In the genomic region with DNA sequence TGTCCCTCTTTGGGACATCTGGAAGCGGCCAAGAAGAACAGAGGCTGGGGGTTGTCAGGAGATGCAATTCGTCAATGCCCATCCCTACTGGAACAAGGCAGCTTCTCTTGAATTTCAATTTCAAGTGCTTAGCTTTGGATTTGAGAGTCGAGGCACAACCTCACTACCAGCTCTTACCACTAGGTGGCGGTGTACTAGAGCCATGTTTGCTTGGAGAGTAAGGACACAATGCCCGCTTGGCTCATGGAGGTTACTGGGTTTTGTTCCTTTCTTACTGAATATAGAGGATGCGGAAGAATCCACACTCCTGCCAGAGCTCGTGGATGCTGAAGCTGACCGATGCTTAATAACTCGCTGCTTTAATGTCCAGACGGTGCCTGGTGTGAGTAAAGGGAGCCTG, we compare ENCODE assay signal across 8 mouse cellular contexts. TPM values are rescaled to one million over a fixed set of nuclear protein-coding genes. Genes with fewer than 3 reads are reported as not detected.
DNase-seq lines count a peak whose midpoint lies in the region.

No protein-coding gene starts in this region.

- H3K9me3 ChIP-seq in heart, embryonic 10.5 days = no peaks in the 10 kb centered on the region

- H3K4me1 ChIP-seq in heart, embryonic 10.5 days = 0 out of 2 replicates have a peak, but pooled peaks cover 3% of the 10 kb centered on the region

- H3K27me3 ChIP-seq in heart, embryonic 10.5 days (ENCODE audit: insufficient read depth, poor library complexity, severe bottlenecking) = no peaks in the 10 kb centered on the region

- H3K27ac ChIP-seq in heart, embryonic 10.5 days = no peak overlapping the region

- no peak overlapping the region for H3K4me3 ChIP-seq in heart, embryonic 10.5 days

- 75% methylated on average over 10 of the region's 10 CpGs for WGBS in heart, embryonic 10.5 days

- DNase-seq in heart, adult 11 months = peak; percentile 71
- no peak for DNase-seq in heart, embryonic 10.5 days (ENCODE audit: low spot score)
- DNase-seq in MEL-GATA-1-ER (ENCODE audit: extremely low read depth, low read depth) = peak; percentile 44
- peak; percentile 54 to 67 for DNase-seq in cerebellum, adult 18-20 months
- peak; percentile 64 to 76 for DNase-seq in frontal cortex, postnatal 36 days (ENCODE audit: low spot score in 2 of 2)
- DNase-seq in layer of hippocampus, adult 9-10 months (ENCODE audit: low spot score) = peak; percentile 58
- DNase-seq in lung, postnatal 36 days = peak; percentile 79
- DNase-seq in spleen, postnatal 10 days (ENCODE audit: low spot score in 2 of 2) = peak; percentile 32 to 66

- H3K36me3 ChIP-seq in heart, embryonic 10.5 days = no peaks in the 10 kb centered on the region

RNA-seq across cellular contexts. Expression of gene Sycp2l, which starts 32.2 kb away (rescaled TPM):
- not detected in 2 replicates for polyA plus RNA-seq in heart, embryonic 10.5 days (2016; fragmentation: Nextera tagmentation; extraction: Ambion mirVana)

RNA-seq across cellular contexts. Expression of gene Gcm2, which starts 35.4 kb away (rescaled TPM):
- 0.06 and 0.09 TPM in 2 replicates for polyA plus RNA-seq in heart, embryonic 10.5 days (2016; fragmentation: Nextera tagmentation; extraction: Ambion mirVana)
